Comparison of ENCODE assay signal across 16 mouse cellular contexts in genomic region chr4:119666116-119666515, GRCm38 (mm10). TPM values are rescaled to one million over a fixed set of nuclear protein-coding genes. Genes with fewer than 3 reads are reported as not detected.
DNase-seq lines count a peak whose midpoint lies in the region; ATAC-seq and TF ChIP-seq lines count a peak whose summit lies in the region.
"Had no signal": no experiment of that assay in that cellular context is flagged by ENCODE, and none has a peak within 500 bp of the region (broad histone marks: within the 10 kb centered on the region; RNA-seq: fewer than 3 reads in every experiment).

No protein-coding gene starts in this region.

- H3K9me3 ChIP-seq in heart, embryonic 11.5 days (replicated peaks; ENCODE audit: control insufficient read depth, low read length): no peaks in the 10 kb centered on the region
- no peaks in the 10 kb centered on the region for H3K9me3 ChIP-seq in lung, postnatal 0 days (ENCODE audit: low read length)
- H3K9me3 ChIP-seq in heart, embryonic 12.5 days (replicated peaks): no peaks in the 10 kb centered on the region
- no peaks in the 10 kb centered on the region for H3K9me3 ChIP-seq in neural tube, embryonic 15.5 days (replicated peaks)
- H3K9me3 ChIP-seq: embryonic facial prominence, embryonic 13.5 days had no signal

- no peak overlapping the region for H3K4me3 ChIP-seq in heart, embryonic 11.5 days (ENCODE audit: low read depth, low read length)
- H3K4me3 ChIP-seq in lung, postnatal 0 days (ENCODE audit: low read depth, low read length): no peak overlapping the region
- no peak overlapping the region for H3K4me3 ChIP-seq in lung, adult 2 months (replicated peaks; ENCODE audit: extremely low read depth, low read depth, low read length)
- H3K4me3 ChIP-seq in heart, embryonic 12.5 days: no peak overlapping the region
- H3K4me3 ChIP-seq in neural tube, embryonic 15.5 days (replicated peaks): no peak overlapping the region
- H3K4me3 ChIP-seq: embryonic facial prominence, embryonic 13.5 days had no signal

- H3K4me1 ChIP-seq in heart, embryonic 11.5 days (ENCODE audit: control insufficient read depth, insufficient read depth, low read length): peaks cover 15% of the 10 kb centered on the region
- H3K4me1 ChIP-seq in lung, postnatal 0 days (ENCODE audit: insufficient read depth, low read depth, low read length): no peaks in the 10 kb centered on the region
- no peaks in the 10 kb centered on the region for H3K4me1 ChIP-seq in lung, adult 2 months (ENCODE audit: control insufficient read depth, insufficient read depth, low read length)
- peaks cover 48% of the 10 kb centered on the region for H3K4me1 ChIP-seq in heart, embryonic 12.5 days (replicated peaks)
- H3K4me1 ChIP-seq in neural tube, embryonic 15.5 days: peaks cover 22% of the 10 kb centered on the region

- no peak for ATAC-seq in heart, embryonic 11.5 days (replicated peaks; ENCODE audit: insufficient number of reproducible peaks, low FRiP score, low TSS enrichment)
- no peak for ATAC-seq in lung, postnatal 0 days
- ATAC-seq in heart, embryonic 12.5 days (ENCODE audit: insufficient number of reproducible peaks, low FRiP score): no peak
- ATAC-seq in neural tube, embryonic 15.5 days (ENCODE audit: low FRiP score): no peak

- no peak for TF ChIP-seq CTCF in lung, postnatal 0 days (IDR thresholded peaks at IDR 0.05)
- TF ChIP-seq CTCF in lung, adult 2 months (IDR thresholded peaks at IDR 0.05; ENCODE audit: insufficient read depth, low read length): no peak

- H3K36me3 ChIP-seq in heart, embryonic 11.5 days (ENCODE audit: control insufficient read depth, insufficient read depth, low read length): no peaks in the 10 kb centered on the region
- H3K36me3 ChIP-seq in lung, postnatal 0 days (ENCODE audit: insufficient read depth, low read length): no peaks in the 10 kb centered on the region
- no peaks in the 10 kb centered on the region for H3K36me3 ChIP-seq in heart, embryonic 12.5 days
- H3K36me3 ChIP-seq in neural tube, embryonic 15.5 days: no peaks in the 10 kb centered on the region
- H3K36me3 ChIP-seq: embryonic facial prominence, embryonic 13.5 days had no signal

- H3K27me3 ChIP-seq in heart, embryonic 11.5 days (ENCODE audit: control insufficient read depth, insufficient read depth, low read length): no peaks in the 10 kb centered on the region
- no peaks in the 10 kb centered on the region for H3K27me3 ChIP-seq in lung, postnatal 0 days (replicated peaks; ENCODE audit: insufficient read depth, low read length)
- H3K27me3 ChIP-seq in heart, embryonic 12.5 days (replicated peaks): no peaks in the 10 kb centered on the region
- no peaks in the 10 kb centered on the region for H3K27me3 ChIP-seq in neural tube, embryonic 15.5 days (replicated peaks)
- H3K27me3 ChIP-seq: embryonic facial prominence, embryonic 13.5 days had no signal

- no peak for TF ChIP-seq EP300 in lung, postnatal 0 days (IDR thresholded peaks at IDR 0.05)

- peak; percentile 57 to 79 for DNase-seq in heart, adult 18-20 months
- DNase-seq in lung, postnatal 0 days (ENCODE audit: low spot score): peak; percentile 36
- DNase-seq in lung, adult 2 months: no peak
- DNase-seq in kidney, postnatal 25 days: peak; percentile 54 to 82
- no peak for DNase-seq in thymus, adult 18-20 months
- DNase-seq: cerebellum, postnatal 36 days; gastrocnemius, postnatal 14 days; lung, embryonic 14.5 days had no signal

- WGBS in heart, embryonic 11.5 days (ENCODE audit: insufficient replicate concordance): 40% methylated on average over 8 of the region's 8 CpGs
- WGBS in lung, postnatal 0 days: 27% methylated on average over 8 of the region's 8 CpGs
- WGBS in lung, adult 2 months: 30% methylated on average over 8 of the region's 8 CpGs
- 37% methylated on average over 8 of the region's 8 CpGs for WGBS in heart, embryonic 12.5 days
- 38% methylated on average over 8 of the region's 8 CpGs for WGBS in neural tube, embryonic 15.5 days

- no peak overlapping the region for H3K9ac ChIP-seq in heart, embryonic 11.5 days (ENCODE audit: low read depth, low read length)
- H3K9ac ChIP-seq in lung, postnatal 0 days (replicated peaks; ENCODE audit: low read depth): no peak overlapping the region
- no peak overlapping the region for H3K9ac ChIP-seq in heart, embryonic 12.5 days
- no peak overlapping the region for H3K9ac ChIP-seq in neural tube, embryonic 15.5 days (replicated peaks)
- H3K9ac ChIP-seq: embryonic facial prominence, embryonic 13.5 days; lung, embryonic 14.5 days had no signal

- no peak overlapping the region for H3K27ac ChIP-seq in heart, embryonic 11.5 days (ENCODE audit: low read depth, low read length)
- no peak overlapping the region for H3K27ac ChIP-seq in lung, postnatal 0 days (ENCODE audit: low read length)
- peak overlapping the region; percentile 41 for H3K27ac ChIP-seq in heart, embryonic 12.5 days (ENCODE audit: poor library complexity, severe bottlenecking)
- H3K27ac ChIP-seq in neural tube, embryonic 15.5 days (replicated peaks): no peak overlapping the region
- H3K27ac ChIP-seq: embryonic facial prominence, embryonic 13.5 days had no signal

- no peak for TF ChIP-seq POLR2A in lung, adult 2 months (IDR thresholded peaks at IDR 0.05; ENCODE audit: borderline replicate concordance, extremely low read depth, low read depth, low read length)

- H3K4me2 ChIP-seq in heart, embryonic 11.5 days: no peak overlapping the region
- no peak overlapping the region for H3K4me2 ChIP-seq in lung, postnatal 0 days (replicated peaks; ENCODE audit: low read depth, low read length)
- H3K4me2 ChIP-seq in heart, embryonic 12.5 days: no peak overlapping the region
- H3K4me2 ChIP-seq in neural tube, embryonic 15.5 days: no peak overlapping the region
- H3K4me2 ChIP-seq: embryonic facial prominence, embryonic 13.5 days; lung, embryonic 14.5 days; midbrain, embryonic 11.5 days had no signal

RNA-seq across cellular contexts. Expression of gene Guca2b, which starts 7.4 kb away (rescaled TPM):
- under 1 TPM; 0.51 to 0.65 TPM for total RNA-seq in heart, adult 18-20 months (2021)
- not detected in 2 replicates for polyA plus RNA-seq in heart, embryonic 11.5 days (2014; fragmentation: Nextera tagmentation; extraction: Ambion mirVana)
- polyA plus RNA-seq in lung, postnatal 0 days (2015; fragmentation: Nextera tagmentation; extraction: Ambion mirVana): not detected in 2 replicates
- 0.46 TPM in 1 of 2 replicates, not detected in the other for polyA plus RNA-seq in lung, adult 2 months (2012; rRNA removed)
- polyA plus RNA-seq in heart, embryonic 12.5 days (2016; fragmentation: Nextera tagmentation; extraction: Ambion mirVana): not detected in 2 replicates
- not detected in 2 replicates for polyA plus RNA-seq in neural tube, embryonic 15.5 days (2015; fragmentation: Nextera tagmentation; extraction: Ambion mirVana)
- total RNA-seq: gastrocnemius, postnatal 14 days; left cerebral cortex, adult 8-10 months had no signal
- polyA plus RNA-seq: embryonic facial prominence, embryonic 13.5 days; forebrain, embryonic 11.5 days; limb, embryonic 14.5 days; lung, embryonic 14.5 days; midbrain, embryonic 11.5 days had no signal

RNA-seq across cellular contexts. Expression of gene Guca2a, which starts 28.6 kb away (rescaled TPM):
- not detected for total RNA-seq in heart, adult 18-20 months (2021)
- 0.55 TPM in 1 of 2 replicates, not detected in the other for polyA plus RNA-seq in heart, embryonic 11.5 days (2014; fragmentation: Nextera tagmentation; extraction: Ambion mirVana)
- 1.00 and 2.2 TPM in 2 replicates for polyA plus RNA-seq in lung, postnatal 0 days (2015; fragmentation: Nextera tagmentation; extraction: Ambion mirVana)
- polyA plus RNA-seq in lung, adult 2 months (2012; rRNA removed): 23.0 TPM in 1 of 2 replicates, not detected in the other
- not detected in 2 replicates for polyA plus RNA-seq in heart, embryonic 12.5 days (2016; fragmentation: Nextera tagmentation; extraction: Ambion mirVana)
- 14.7 TPM in 1 of 2 replicates, not detected in the other for polyA plus RNA-seq in neural tube, embryonic 15.5 days (2015; fragmentation: Nextera tagmentation; extraction: Ambion mirVana)
- total RNA-seq: gastrocnemius, postnatal 14 days had no signal
- polyA plus RNA-seq: embryonic facial prominence, embryonic 13.5 days; forebrain, embryonic 11.5 days; limb, embryonic 14.5 days; midbrain, embryonic 11.5 days had no signal

Comparison
In these comparisons a context has a peak if more than half of its experiments do, and no peak if none do; other contexts are left out.
1. DNase-seq: peak in heart, adult 18-20 months (2 of 2), lung, postnatal 0 days (single experiment) and kidney, postnatal 25 days (2 of 2); none in lung, adult 2 months (single experiment) and thymus, adult 18-20 months (0 of 2).